Mouse (Mus musculus): ENCODE measurements around the gene Gm11214.

Gene Gm11214

DNA sequence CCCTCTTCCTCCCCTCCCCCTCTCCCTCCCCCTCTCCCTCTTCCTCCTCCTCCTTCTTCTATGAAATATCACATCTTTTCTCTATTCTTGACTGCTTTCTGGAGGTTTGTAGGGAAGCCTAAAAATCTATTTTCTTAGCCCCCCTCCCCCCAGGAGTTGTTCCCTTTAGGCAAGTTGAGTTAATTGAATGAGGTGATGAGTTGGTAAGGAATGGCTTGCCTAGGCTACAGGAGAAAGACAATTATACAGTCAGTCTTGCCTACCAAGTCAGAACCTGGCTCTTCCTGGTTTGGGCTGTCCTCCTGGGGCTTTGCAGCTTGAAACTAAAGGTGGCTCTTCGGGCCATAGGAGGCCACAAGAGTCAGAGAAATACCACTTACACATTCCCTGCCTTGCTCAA, 3.4 kb downstream of the Gm11214 start:
- DNase-seq = no peak

GRCm38 (mm10) chr4:63659086-63659485, 4.1 kb downstream of the Gm11214 start:
- DNase-seq = no peak

DNA sequence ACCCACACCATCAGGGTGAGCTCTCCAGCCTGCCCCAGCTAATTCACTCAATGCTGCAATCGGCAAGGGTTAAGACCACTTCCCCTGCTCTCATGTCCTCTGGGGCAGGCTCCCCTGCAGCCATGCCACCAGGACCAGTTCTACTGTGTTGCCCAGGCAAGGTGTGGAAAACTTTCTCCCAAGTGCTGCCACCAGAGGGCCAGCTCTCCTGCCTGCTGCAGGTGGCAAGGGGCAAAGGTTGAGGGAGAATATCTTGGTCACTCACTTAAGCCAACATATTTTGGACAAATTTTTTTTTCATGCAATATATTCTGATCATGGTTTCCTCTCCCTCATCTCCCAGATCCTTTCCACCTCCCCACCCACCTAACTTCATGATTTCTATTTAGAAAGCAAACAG, 8.8 kb downstream of the Gm11214 start:
- DNase-seq = peak; percentile 35

GRCm38 (mm10) chr4:63643956-63644726, 19.0 kb downstream of the Gm11214 start:
- DNase-seq = no peak

- DNase-seq = no peak
Observed at GRCm38 (mm10) chr4:63639842-63640241, 23.3 kb downstream of the Gm11214 start.

DNA sequence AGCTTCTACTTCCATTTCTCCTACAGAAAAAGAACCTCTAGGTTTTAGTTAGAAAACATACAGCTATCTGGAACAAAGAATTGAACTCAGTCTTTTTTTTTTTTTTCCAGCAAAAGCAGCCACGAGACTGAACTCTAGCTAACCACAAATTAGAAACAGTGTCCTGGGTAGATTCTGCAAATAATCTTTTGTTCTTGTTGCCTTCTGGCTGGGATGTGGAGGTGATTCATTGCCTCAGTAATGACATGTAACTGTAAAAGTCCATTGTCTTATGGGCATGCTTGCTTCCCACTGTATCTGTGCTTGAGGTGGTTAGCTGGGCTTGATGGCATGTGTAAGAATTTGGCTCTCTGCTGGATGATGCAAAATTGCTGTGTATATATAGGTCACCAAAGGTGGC, 24.6 kb downstream of the Gm11214 start:
- no peak for DNase-seq

GRCm38 (mm10) chr4:63633181-63633580, 30.0 kb downstream of the Gm11214 start:
- no peak for DNase-seq

DNA sequence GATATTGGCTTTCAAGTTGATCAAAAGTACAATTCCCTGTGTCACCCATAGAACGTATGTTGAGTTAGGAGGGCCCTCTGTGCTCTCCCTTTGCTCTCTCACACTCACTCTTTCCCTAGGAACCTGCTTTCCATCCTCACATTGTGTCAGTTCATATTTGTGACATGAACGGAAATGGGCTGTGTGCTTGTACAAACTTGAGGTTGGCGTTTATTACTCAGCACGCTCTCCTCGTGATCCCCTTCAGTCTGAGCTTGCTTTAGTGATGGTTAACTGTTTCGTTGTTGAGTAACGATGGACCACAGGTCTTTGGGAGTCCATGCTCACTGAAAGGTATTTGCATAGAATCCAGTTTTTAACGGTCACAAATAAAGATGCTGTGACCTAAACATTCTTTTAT, 36.1 kb downstream of the Gm11214 start:
- DNase-seq = no peak

DNA sequence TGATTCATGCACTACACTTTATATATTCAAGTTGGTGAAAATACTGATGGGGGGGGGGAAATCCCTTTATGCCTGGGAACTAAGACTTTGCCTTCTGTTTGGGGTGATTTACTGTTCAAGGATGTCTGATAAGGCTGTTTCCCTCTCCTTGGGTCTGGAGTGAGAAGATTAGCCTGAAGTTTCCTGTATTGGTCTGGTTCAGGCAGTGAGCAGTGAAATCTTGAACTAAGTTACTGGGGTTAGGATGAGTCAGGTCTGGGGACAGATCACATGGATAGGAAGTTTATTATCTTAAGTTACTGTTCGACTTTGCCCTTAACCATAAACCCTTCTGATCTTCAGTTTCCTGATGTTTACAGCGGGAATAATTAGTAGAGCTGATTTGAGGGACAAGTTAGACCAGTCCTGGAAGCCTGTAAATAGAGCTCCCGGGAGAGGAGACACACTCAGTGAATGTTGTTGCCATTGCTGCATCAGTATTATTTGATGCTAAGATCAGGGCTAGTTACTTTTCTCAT, 37.6 kb downstream of the Gm11214 start:
- no peak for DNase-seq

DNA sequence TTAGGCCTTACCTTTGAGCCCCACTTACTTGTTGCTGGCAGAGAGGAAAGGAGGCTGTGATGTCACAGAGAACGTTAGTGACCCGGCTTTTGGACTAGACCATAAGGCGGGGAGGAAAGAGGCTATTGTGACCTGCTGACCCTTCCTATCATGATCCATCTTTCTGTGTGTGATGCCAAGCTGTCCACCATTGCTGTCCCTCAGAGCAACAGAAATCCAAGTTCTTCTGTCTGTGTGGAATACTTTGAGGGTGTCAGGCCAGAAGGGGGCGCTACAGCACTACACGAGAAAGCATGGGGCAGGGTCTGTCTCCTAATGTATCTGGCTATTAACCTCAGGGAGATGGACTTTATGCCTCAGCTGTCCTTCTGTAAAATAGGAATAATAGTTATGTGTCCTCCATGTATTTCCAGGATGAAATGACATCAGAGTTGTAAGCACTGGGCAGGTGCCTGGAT, 40.8 kb downstream of the Gm11214 start, which contains the start of gene Tex48:
Tex48 (minus strand) TSS at position 51 of the 458 bp plus-strand sequence.
- DNase-seq = no peak

DNA sequence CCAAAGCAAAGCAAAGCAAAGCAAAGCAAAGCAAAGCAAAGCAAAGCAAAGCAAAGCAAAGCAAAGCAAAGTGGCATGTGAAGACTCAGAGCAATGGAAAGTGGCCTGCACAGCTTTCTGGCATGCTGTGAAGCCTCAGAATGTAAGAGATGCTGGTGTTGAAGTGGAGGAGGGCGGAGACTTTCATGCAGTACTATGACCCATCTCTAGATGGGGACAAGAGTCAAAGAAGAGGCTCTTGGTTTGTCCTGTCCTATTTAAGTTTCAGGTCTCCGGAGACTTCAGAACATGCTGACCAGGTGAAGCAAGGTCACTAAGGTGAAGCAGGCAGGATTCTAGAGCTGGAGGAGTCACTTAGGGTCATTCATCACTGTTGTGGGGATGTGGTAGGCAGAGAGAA, 41.3 kb downstream of the Gm11214 start:
- no peak for DNase-seq

All from kidney, adult 9 months (tissue).